Mouse (Mus musculus) midbrain, postnatal 0 days (tissue): ENCODE measurements at regions not wholly inside any gene's neighbourhood (a gene's known extent, or its start where the extent isn't known, plus 50 kb on each side); places are given as distances from the start of the nearest gene placed in this dataset.

ENCODE experiments used
- ATAC-seq: fragments of 200-750 bp; cut with Nextera tagmentation; 2 replicates; pipeline ENCODE4 v1.8.0; 2017; ENCODE audit warnings: moderate number of reproducible peaks, mild to moderate bottlenecking, moderate TSS enrichment, moderate library complexity; ENCODE audit not compliant: low FRiP score
- DNase-seq: peaks from one replicate; pipeline ENCODE4 v3.0.0-alpha.2; 2015; ENCODE audit warnings: low spot score
- H3K27ac ChIP-seq: fragments of 300-500 bp; sonication (generic); 2 replicates; pipeline ENCODE4 v1.5.1; 2014; ENCODE audit warnings: low read depth, mild to moderate bottlenecking, low read length, mixed read lengths
- H3K27me3 ChIP-seq: fragments of 300-500 bp; sonication (generic); 2 replicates; pipeline ENCODE4 v1.6.1; 2014; ENCODE audit warnings: low read length, control low read depth, mixed read lengths; ENCODE audit not compliant: insufficient read depth
- H3K36me3 ChIP-seq: fragments of 300-500 bp; sonication (generic); 2 replicates; pipeline ENCODE4 v1.6.1; 2014; ENCODE audit warnings: low read length, control low read depth, mixed read lengths; ENCODE audit not compliant: insufficient read depth
- H3K4me1 ChIP-seq: fragments of 300-500 bp; sonication (generic); 2 replicates; pipeline ENCODE4 v1.6.1; 2014; ENCODE audit warnings: mild to moderate bottlenecking, control low read depth, antibody characterized with exemption, low read length, mixed read lengths; ENCODE audit not compliant: insufficient read depth
- H3K4me2 ChIP-seq: fragments of 300-500 bp; sonication (generic); 2 replicates; pipeline ENCODE4 v1.6.1; 2014; ENCODE audit warnings: low read depth, mild to moderate bottlenecking, low read length, mixed read lengths; ENCODE audit not compliant: poor library complexity, severe bottlenecking
- H3K4me3 ChIP-seq: fragments of 300-500 bp; sonication (generic); 2 replicates; pipeline ENCODE4 v1.5.1; 2014; ENCODE audit warnings: low read depth, mild to moderate bottlenecking, low read length, moderate library complexity
- H3K9ac ChIP-seq: fragments of 300-500 bp; sonication (generic); replicated peaks from 2 replicates; pipeline ENCODE4 v1.6.1; 2014; ENCODE audit warnings: mild to moderate bottlenecking, low read length, moderate library complexity, mixed read lengths; ENCODE audit not compliant: poor library complexity, severe bottlenecking
- H3K9me3 ChIP-seq: fragments of 300-500 bp; sonication (generic); 2 replicates; pipeline ENCODE4 v1.6.1; 2016; ENCODE audit warnings: low read length, control low read depth
- CTCF ChIP-seq: IDR thresholded peaks from 2 replicates; pipeline ENCODE4 v1.5.1; 2016; ENCODE audit warnings: antibody characterized with exemption, mild to moderate bottlenecking
- WGBS: fragments of 180-500 bp; shearing (Covaris S2); extraction: QIAGEN DNeasy Blood & Tissue Kit; methylation state at CpG from one replicate; pipeline ENCODE4 v1.1.7; 2014; 5-methylcytosine and 5-hydroxymethylcytosine counted together

GRCm38 (mm10) chr8:25329791-25330190, 505.6 kb upstream of the Adam5 start:
- Histone ChIP-seq H3K27ac (no peak overlapping the region), H3K9me3 (no peaks in the 10 kb centered on the region), H3K4me2 (no peak overlapping the region), H3K27me3 (no peaks in the 10 kb centered on the region), H3K4me3 (no peak overlapping the region), H3K9ac (no peak overlapping the region), H3K4me1 (no peaks in the 10 kb centered on the region), H3K36me3 (no peaks in the 10 kb centered on the region)
- WGBS: 13% methylated on average over 1 of the region's 1 CpGs
- DNase-seq: no peak
- TF ChIP-seq CTCF: no peak
- ATAC-seq: no peak

GRCm38 (mm10) chr8:25328318-25328717, 504.1 kb upstream of the Adam5 start:
- Histone ChIP-seq H3K4me1 (no peaks in the 10 kb centered on the region), H3K9ac (no peak overlapping the region), H3K36me3 (no peaks in the 10 kb centered on the region), H3K27me3 (no peaks in the 10 kb centered on the region), H3K9me3 (no peaks in the 10 kb centered on the region), H3K4me2 (no peak overlapping the region), H3K27ac (no peak overlapping the region), H3K4me3 (no peak overlapping the region)
- no peak for DNase-seq
- TF ChIP-seq CTCF: no peak
- 74% methylated on average over 3 of the region's 3 CpGs for WGBS
- no peak for ATAC-seq

- no peaks in the 10 kb centered on the region for H3K9me3 ChIP-seq
- H3K27ac ChIP-seq: no peak overlapping the region
- ATAC-seq: no peak
- H3K4me1 ChIP-seq: no peaks in the 10 kb centered on the region
- H3K9ac ChIP-seq: no peak overlapping the region
- no peak for TF ChIP-seq CTCF
- DNase-seq: no peak
- WGBS: 85% methylated on average over 6 of the region's 6 CpGs
- no peaks in the 10 kb centered on the region for H3K27me3 ChIP-seq
- H3K4me3 ChIP-seq: no peak overlapping the region
- no peak overlapping the region for H3K4me2 ChIP-seq
- no peaks in the 10 kb centered on the region for H3K36me3 ChIP-seq
Measured at GRCm38 (mm10) chr8:25326930-25327329, 502.8 kb upstream of the Adam5 start.

GRCm38 (mm10) chr8:25326257-25326656, 502.1 kb upstream of the Adam5 start:
- ATAC-seq (0 out of 2 replicates have a peak, but pooled peaks have one; percentile 47), DNase-seq (peak; percentile 79)
- H3K27ac ChIP-seq: no peak overlapping the region
- no peak overlapping the region for H3K4me2 ChIP-seq
- TF ChIP-seq CTCF: no peak
- H3K4me3 ChIP-seq: no peak overlapping the region
- no peaks in the 10 kb centered on the region for H3K9me3 ChIP-seq
- 59% methylated on average over 12 of the region's 12 CpGs for WGBS
- H3K36me3 ChIP-seq: no peaks in the 10 kb centered on the region
- no peaks in the 10 kb centered on the region for H3K4me1 ChIP-seq
- H3K9ac ChIP-seq: no peak overlapping the region
- H3K27me3 ChIP-seq: no peaks in the 10 kb centered on the region

GRCm38 (mm10) chr8:25324731-25325130, 500.6 kb upstream of the Adam5 start:
- Histone ChIP-seq H3K27ac (no peak overlapping the region), H3K9ac (no peak overlapping the region), H3K27me3 (no peaks in the 10 kb centered on the region), H3K4me2 (no peak overlapping the region), H3K4me1 (no peaks in the 10 kb centered on the region), H3K36me3 (no peaks in the 10 kb centered on the region), H3K9me3 (no peaks in the 10 kb centered on the region), H3K4me3 (no peak overlapping the region)
- no peak for ATAC-seq
- no peak for TF ChIP-seq CTCF
- DNase-seq: no peak
- 93% methylated on average over 9 of the region's 9 CpGs for WGBS

- Histone ChIP-seq H3K4me1 (no peaks in the 10 kb centered on the region), H3K27ac (no peak overlapping the region), H3K9ac (no peak overlapping the region), H3K36me3 (no peaks in the 10 kb centered on the region), H3K4me3 (no peak overlapping the region), H3K9me3 (no peaks in the 10 kb centered on the region), H3K27me3 (no peaks in the 10 kb centered on the region), H3K4me2 (no peak overlapping the region)
- no peak for TF ChIP-seq CTCF
- DNase-seq (no peak), ATAC-seq (no peak)
- 59% methylated on average over 19 of the region's 19 CpGs for WGBS
Measured at GRCm38 (mm10) chr8:25323643-25324420, 499.7 kb upstream of the Adam5 start.
